Mouse (Mus musculus) limb, embryonic 15.5 days (tissue): ENCODE results near the gene Ctdspl. TPM values are rescaled to one million over a fixed set of nuclear protein-coding genes. Genes with fewer than 3 reads are reported as not detected.

Source experiments
- ATAC-seq: fragments of 200-750 bp; cut with Nextera tagmentation; 2 replicates; pipeline ENCODE4 v1.8.0; 2017; ENCODE audit warnings: low read depth, moderate TSS enrichment; ENCODE audit not compliant: insufficient number of reproducible peaks, low FRiP score, low TSS enrichment
- H3K27ac ChIP-seq: fragments of 300-500 bp; sonication (generic); 2 replicates; pipeline ENCODE4 v1.5.1; 2015; ENCODE audit warnings: moderate library complexity, mild to moderate bottlenecking, inconsistent platforms
- H3K27me3 ChIP-seq: fragments of 300-500 bp; sonication (generic); 2 replicates; pipeline ENCODE4 v1.6.1; 2015; ENCODE audit warnings: inconsistent platforms
- H3K36me3 ChIP-seq: fragments of 300-500 bp; sonication (generic); 2 replicates; pipeline ENCODE4 v1.6.1; 2015; ENCODE audit warnings: inconsistent platforms
- H3K4me1 ChIP-seq: fragments of 300-500 bp; sonication (generic); 2 replicates; pipeline ENCODE4 v1.6.1; 2015; ENCODE audit warnings: inconsistent platforms
- H3K4me2 ChIP-seq: fragments of 300-500 bp; sonication (generic); 2 replicates; pipeline ENCODE4 v1.6.1; 2015; ENCODE audit warnings: mild to moderate bottlenecking, inconsistent platforms
- H3K4me3 ChIP-seq: fragments of 300-500 bp; sonication (generic); 2 replicates; pipeline ENCODE4 v1.5.1; 2015; ENCODE audit warnings: mild to moderate bottlenecking, inconsistent platforms
- H3K9ac ChIP-seq: fragments of 300-500 bp; sonication (generic); 2 replicates; pipeline ENCODE4 v1.6.1; 2015; ENCODE audit warnings: inconsistent platforms
- H3K9me3 ChIP-seq: fragments of 300-500 bp; sonication (generic); 2 replicates; pipeline ENCODE4 v1.6.1; 2016; ENCODE audit warnings: inconsistent platforms
- WGBS: fragments of 180-500 bp; shearing (Covaris S2); methylation state at CpG from one replicate; pipeline ENCODE4 v1.1.7; 2015; 5-methylcytosine and 5-hydroxymethylcytosine counted together
- polyA plus RNA-seq: library from polyadenylated mRNA; unstranded; fragments of >200 nt; fragmentation: Nextera tagmentation; extraction: Ambion mirVana; gene quantifications from 2 replicates; pipeline ENCODE4 v1.2.1, GENCODE M21; 2015

Gene Ctdspl
- polyA plus RNA-seq, 1 experiment from 2014 or later, result 19.2 TPM

DNA sequence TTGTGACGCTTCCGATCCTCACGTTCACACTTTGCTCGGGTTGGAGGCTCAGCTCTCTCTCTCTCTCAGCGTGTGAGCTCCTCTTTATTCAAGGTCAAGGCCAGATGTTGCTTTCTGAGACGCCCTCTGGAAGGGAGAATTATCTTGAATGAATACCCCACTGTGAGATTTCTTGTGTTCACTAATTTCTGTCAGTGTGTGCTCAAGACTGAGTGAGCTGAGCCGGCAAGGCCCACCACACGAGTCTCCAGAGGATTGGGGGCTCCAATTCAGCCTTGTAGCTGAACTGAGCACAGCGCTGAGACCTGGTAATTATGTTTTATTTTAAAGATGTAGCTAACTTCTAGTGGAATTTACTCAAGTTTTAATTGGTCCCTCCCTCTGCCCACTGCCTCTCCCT lies 106.3 kb downstream of the Ctdspl start:
- Histone ChIP-seq H3K4me1 (peaks cover 71% of the 10 kb centered on the region), H3K27me3 (no peaks in the 10 kb centered on the region), H3K9me3 (no peaks in the 10 kb centered on the region), H3K4me3 (no peak overlapping the region), H3K36me3 (peaks cover 25% of the 10 kb centered on the region), H3K27ac (peak overlapping the region; percentile 80), H3K4me2 (no peak overlapping the region), H3K9ac (0 out of 2 replicates have a peak overlapping the region, but pooled peaks have one; percentile 2)
- 28% methylated on average over 9 of the region's 9 CpGs for WGBS
- peak; percentile 53; the same call in 1 of the 2 replicates for ATAC-seq

DNA sequence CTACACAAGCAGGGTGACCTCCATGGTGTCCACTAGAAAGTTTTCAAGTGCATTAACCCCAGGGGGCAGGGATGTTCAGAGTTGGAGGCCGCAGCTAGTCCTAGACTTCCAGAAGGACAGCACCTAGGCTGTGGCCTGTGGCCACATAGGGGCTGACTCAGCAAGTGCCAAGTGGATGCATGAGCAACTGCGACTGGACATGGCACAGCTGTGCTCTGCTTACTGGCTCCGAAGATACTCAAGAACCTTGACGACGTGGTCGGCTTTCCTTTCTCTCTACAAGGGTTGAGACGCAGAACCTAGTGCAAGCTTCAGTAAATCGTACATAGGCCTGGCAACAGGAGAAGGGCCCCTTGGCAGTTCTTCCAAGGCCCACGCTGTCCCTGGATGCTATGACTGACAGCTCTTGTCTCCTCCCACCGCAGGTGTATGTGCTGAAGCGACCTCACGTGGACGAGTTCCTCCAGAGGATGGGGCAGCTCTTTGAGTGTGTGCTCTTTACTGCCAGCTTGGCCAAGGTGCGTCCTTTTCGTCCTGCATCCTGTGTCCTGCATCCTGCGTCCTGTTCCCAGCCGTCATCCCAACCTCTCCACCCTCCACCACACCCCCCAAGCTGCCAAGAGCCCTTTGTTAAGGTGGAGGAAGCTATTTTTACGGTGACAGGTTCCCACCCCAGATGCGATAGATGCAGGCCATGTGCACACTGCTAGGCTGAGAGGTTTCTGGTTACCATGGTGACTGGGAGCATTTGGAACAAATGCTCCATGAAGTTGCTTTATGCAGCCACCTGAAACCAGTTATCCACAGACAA lies 107.1 kb downstream of the Ctdspl start:
- Histone ChIP-seq H3K4me1 (peaks cover 71% of the 10 kb centered on the region), H3K9me3 (no peaks in the 10 kb centered on the region), H3K4me3 (no peak overlapping the region), H3K27ac (peak overlapping the region; percentile 80), H3K27me3 (no peaks in the 10 kb centered on the region), H3K36me3 (peaks cover 25% of the 10 kb centered on the region), H3K9ac (no peak overlapping the region), H3K4me2 (no peak overlapping the region)
- no peak for ATAC-seq
- 71% methylated on average over 19 of the region's 19 CpGs for WGBS

DNA sequence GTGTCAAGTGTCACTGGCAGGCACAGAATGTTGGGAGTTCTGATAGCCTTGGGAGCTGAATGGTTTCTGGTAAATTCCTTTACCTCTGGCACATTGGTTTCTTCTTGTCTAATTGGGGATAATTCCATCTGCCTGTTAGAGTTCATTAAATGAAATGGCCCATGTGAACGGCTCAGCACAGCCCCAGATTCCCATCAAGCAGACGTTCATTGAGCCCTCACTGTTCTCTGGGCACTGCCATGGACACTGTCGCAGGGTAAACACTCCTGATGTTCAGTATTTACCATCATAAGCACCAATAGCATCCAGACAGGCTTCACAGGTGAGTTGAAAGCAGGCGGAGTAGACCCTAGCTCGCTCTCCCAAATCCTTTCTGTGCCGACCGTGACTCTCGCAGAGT lies 107.8 kb downstream of the Ctdspl start:
- H3K9ac ChIP-seq, result no peak overlapping the region
- H3K4me1 ChIP-seq, result peaks cover 71% of the 10 kb centered on the region
- 71% methylated on average over 8 of the region's 8 CpGs for WGBS
- H3K4me2 ChIP-seq, result no peak overlapping the region
- H3K27ac ChIP-seq, result no peak overlapping the region
- H3K36me3 ChIP-seq, result peaks cover 29% of the 10 kb centered on the region
- no peak for ATAC-seq
- no peak overlapping the region for H3K4me3 ChIP-seq
- H3K27me3 ChIP-seq, result no peaks in the 10 kb centered on the region
- H3K9me3 ChIP-seq, result no peaks in the 10 kb centered on the region

DNA sequence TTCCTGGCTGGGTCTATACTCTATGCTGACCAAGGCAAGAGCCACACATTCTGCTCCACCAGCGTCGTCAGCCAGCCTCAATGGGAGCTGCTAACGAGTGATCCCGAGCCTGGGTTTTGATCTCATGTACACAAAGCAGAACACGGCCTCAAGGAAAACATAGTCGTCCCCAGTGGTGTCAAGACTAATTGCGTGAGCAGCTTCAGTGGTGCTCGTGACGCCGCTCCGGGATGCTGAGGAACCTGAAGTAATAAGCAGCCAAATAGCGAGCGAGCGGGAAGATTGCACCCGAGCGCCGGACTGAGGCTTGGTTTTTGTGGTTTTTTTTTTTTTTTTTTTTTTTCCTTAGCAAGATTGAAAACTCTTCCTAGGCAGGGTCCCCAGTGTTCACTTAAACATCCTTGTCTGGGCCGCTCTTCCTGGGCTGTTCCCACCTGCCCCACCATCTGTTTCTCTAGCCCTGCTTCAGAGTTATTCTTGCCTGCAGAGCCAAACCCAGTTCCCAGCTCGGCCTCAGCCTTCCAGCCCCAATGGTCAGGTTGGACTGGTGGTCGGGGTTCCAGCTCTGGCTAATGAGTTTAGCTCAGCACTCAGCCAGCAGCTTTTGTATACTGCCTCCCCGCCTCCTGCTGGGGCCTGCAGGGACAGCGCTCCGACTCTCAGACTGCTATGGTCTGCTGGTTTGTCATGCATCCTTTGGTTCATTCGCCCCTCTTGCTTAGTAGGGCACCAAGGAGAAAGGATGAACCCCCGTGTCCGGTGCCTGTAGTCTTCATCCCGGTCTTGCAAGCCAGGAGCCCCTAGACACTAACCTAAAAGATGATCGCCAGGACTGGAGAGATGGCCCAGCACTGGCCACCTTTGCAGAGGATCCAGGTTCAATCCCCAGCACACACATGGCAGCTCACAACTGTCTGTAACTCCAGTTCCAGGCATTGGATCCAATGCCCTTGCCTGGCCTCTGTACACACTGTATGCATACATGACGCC lies 108.7 kb downstream of the Ctdspl start:
- H3K27ac ChIP-seq, result no peak overlapping the region
- WGBS, result 70% methylated on average over 29 of the region's 29 CpGs
- H3K27me3 ChIP-seq, result no peaks in the 10 kb centered on the region
- H3K9ac ChIP-seq, result no peak overlapping the region
- no peak overlapping the region for H3K4me3 ChIP-seq
- H3K4me2 ChIP-seq, result no peak overlapping the region
- peaks cover 65% of the 10 kb centered on the region for H3K4me1 ChIP-seq
- H3K36me3 ChIP-seq, result peaks cover 29% of the 10 kb centered on the region
- no peak for ATAC-seq
- no peaks in the 10 kb centered on the region for H3K9me3 ChIP-seq

DNA sequence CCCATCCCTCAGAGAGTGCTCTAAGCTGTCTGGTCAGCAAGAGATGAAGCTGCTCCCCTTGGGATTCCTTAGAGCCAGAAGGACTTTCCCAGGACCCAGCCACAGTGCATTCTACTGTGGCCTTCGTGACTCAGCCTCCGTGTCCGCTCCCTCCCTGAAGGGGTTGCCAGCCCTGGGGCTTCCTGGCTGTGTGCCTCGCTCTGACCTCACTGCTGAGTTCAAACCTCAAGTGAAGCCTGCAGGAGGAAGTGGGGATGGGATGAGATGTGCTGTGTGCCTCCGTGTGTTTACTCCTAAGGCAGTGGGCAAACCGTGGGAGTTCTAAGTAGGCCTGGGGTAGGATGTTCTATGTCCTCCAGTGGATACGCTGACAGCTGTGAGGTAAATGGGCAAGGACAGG lies 109.6 kb downstream of the Ctdspl start:
- no peaks in the 10 kb centered on the region for H3K27me3 ChIP-seq
- no peak overlapping the region for H3K4me2 ChIP-seq
- WGBS, result 62% methylated on average over 7 of the region's 7 CpGs
- peaks cover 71% of the 10 kb centered on the region for H3K4me1 ChIP-seq
- H3K27ac ChIP-seq, result 0 out of 2 replicates have a peak overlapping the region, but pooled peaks have one; percentile 0
- no peaks in the 10 kb centered on the region for H3K9me3 ChIP-seq
- no peak overlapping the region for H3K4me3 ChIP-seq
- ATAC-seq, result no peak
- no peak overlapping the region for H3K9ac ChIP-seq
- peaks cover 32% of the 10 kb centered on the region for H3K36me3 ChIP-seq

DNA sequence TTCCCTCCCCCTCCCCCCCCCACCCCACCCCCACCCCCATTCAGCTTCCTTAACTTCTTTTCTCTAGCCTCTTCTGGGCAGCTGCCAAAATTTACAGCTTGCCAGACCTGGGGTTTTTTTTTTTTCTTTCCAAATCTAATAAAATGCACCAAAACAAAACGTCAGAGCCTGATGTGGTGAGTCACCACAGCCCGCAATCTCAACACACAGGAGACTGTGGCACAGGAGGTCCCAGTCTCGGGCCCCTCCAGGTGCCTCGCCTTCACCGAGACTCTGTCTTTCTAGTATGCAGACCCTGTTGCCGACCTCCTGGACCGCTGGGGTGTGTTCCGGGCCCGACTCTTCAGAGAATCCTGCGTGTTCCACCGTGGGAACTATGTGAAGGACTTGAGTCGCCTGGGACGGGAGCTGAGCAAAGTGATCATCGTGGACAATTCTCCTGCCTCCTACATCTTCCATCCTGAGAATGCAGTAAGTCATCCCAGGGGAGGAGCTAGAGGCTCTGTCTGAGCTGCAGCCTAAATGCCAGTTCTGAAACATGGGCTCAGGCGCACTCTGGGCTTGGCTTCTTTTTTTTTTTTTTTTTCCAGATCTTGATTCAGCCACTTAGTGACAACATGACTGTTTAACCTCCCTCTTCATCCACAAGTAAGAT lies 111.0 kb downstream of the Ctdspl start:
- peaks cover 65% of the 10 kb centered on the region for H3K4me1 ChIP-seq
- 0 out of 2 replicates have a peak overlapping the region, but pooled peaks have one; percentile 33 for H3K27ac ChIP-seq

DNA sequence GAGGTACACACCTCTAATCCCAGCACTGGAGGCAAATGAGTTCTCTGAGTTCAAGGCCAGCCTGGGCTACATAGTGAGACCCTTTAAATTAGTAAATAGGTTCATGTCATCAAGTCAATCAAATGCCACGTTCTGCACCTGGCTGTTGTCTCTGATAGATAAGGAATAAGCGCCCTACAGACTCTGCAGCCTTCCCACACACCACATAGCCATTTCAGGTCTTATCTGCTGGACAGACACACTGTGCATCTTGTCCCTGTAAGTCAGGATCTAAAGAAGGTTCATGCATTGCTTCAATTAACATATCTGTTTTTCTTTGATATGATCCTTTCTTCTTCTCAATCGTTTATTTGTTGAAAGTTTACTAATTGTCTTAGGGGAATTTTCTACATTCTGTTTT lies 112.3 kb downstream of the Ctdspl start:
- H3K4me2 ChIP-seq, result no peak overlapping the region
- H3K27me3 ChIP-seq, result no peaks in the 10 kb centered on the region
- H3K9ac ChIP-seq, result no peak overlapping the region
- peaks cover 42% of the 10 kb centered on the region for H3K36me3 ChIP-seq
- no peak overlapping the region for H3K27ac ChIP-seq
- H3K4me3 ChIP-seq, result no peak overlapping the region
- H3K9me3 ChIP-seq, result no peaks in the 10 kb centered on the region
- no peak for ATAC-seq
- peaks cover 54% of the 10 kb centered on the region for H3K4me1 ChIP-seq
- 87% methylated on average over 3 of the region's 3 CpGs for WGBS

More for the DNA sequence above, 111.0 kb downstream of the Ctdspl start:
- 56% methylated on average over 15 of the region's 15 CpGs for WGBS
- Histone ChIP-seq H3K4me2 (no peak overlapping the region), H3K9ac (no peak overlapping the region), H3K27me3 (no peaks in the 10 kb centered on the region), H3K9me3 (no peaks in the 10 kb centered on the region), H3K4me3 (no peak overlapping the region), H3K36me3 (peaks cover 42% of the 10 kb centered on the region)
- ATAC-seq, result no peak

DNA sequence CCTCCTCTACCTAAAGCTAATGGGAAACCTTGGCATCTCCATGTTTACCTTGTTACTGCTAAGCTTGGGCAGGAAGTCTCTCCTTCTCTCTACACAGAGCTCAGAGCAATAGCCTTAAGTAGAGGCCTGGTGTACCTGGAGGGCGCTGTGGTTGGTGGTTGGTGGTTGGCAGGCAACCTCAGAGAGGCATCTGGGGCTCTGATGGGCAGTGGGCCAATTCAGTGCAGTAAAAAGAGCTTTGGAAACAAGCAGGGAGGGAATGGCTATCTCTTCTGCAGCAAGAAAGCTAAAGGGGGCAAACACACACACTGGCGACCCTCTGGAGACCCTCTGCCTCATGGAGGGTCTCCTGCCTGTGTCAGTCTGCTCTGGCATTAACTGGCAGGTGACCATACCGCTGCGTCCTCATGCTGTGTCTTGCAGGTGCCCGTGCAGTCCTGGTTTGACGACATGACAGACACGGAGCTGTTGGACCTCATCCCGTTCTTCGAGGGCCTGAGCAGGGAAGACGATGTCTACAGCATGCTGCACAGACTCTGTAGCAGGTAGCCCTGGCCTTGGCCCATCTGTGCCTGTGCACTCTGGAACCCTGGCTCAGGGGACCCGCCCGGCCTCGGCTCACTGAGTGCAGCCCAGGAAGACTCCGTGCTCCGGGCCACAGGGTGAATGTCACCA lies 114.0 kb downstream of the Ctdspl start:
- Histone ChIP-seq H3K9ac (no peak overlapping the region), H3K4me1 (peaks cover 42% of the 10 kb centered on the region), H3K4me3 (no peak overlapping the region), H3K9me3 (no peaks in the 10 kb centered on the region), H3K27ac (no peak overlapping the region), H3K36me3 (peaks cover 41% of the 10 kb centered on the region), H3K27me3 (no peaks in the 10 kb centered on the region), H3K4me2 (no peak overlapping the region)
- WGBS, result 82% methylated on average over 15 of the region's 15 CpGs
- no peak for ATAC-seq

DNA sequence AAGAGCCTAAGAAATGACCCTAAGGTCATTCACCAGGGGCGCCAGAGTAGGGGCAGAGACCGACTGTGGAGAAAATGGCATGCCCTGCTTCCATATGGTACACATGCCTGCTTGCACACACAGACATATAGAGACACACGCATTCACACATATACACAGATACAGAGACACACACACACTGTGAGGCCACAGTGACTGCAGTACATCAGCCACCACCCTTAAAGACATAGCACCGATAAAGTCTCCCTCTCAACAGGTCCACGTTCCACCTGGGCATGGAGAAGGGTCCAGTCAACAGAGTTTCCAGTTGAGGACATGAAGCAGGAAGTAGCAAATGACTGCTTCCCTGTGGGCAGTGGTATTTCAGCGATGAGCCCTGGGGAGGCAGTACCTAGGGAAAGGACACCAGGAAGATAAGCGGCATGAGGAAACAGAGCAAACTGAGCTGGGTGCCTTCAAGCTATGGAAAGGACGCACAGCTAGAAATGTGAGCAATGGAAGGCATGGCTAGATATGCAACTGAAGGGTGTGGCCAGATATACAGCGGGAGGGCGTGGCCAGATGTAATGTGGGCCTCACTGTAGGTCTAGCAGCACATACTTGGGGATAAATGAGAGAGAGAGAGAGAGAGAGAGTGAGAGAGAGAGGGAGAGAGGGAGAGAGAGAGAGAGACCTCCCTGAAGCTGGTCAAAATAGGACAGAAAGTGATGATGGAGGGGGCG lies 122.1 kb downstream of the Ctdspl start:
- Histone ChIP-seq H3K27ac (no peak overlapping the region), H3K4me2 (no peak overlapping the region), H3K9ac (no peak overlapping the region), H3K9me3 (no peaks in the 10 kb centered on the region), H3K36me3 (0 out of 2 replicates have a peak, but pooled peaks cover 2% of the 10 kb centered on the region), H3K4me1 (peaks cover 29% of the 10 kb centered on the region), H3K4me3 (no peak overlapping the region), H3K27me3 (no peaks in the 10 kb centered on the region)
- ATAC-seq, result no peak
- 68% methylated on average over 11 of the region's 11 CpGs for WGBS

DNA sequence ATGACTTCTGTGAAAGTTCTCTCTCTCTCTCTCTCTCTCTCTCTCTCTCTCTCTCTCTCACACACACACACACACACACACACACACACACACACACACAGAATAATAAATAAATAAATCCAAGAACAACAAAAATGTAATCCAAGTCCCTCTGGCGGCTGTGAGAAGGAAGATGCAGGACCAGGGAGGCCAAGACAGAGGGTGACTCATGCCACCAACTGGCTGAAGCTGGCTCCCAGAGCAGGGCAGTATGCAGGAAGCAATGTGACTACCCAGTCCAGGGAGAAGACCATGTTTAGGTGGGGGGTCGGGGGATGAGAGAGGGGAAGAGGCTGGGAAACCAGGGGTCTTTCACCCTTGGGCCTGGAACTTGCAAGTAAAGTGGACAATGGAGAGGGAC lies 124.9 kb downstream of the Ctdspl start:
- no peak overlapping the region for H3K27ac ChIP-seq
- no peak overlapping the region for H3K9ac ChIP-seq
- WGBS, result 77% methylated on average over 2 of the region's 2 CpGs
- H3K27me3 ChIP-seq, result no peaks in the 10 kb centered on the region
- no peak for ATAC-seq
- H3K9me3 ChIP-seq, result no peaks in the 10 kb centered on the region
- H3K4me3 ChIP-seq, result no peak overlapping the region
- H3K36me3 ChIP-seq, result 0 out of 2 replicates have a peak, but pooled peaks cover under 1% of the 10 kb centered on the region
- no peak overlapping the region for H3K4me2 ChIP-seq
- peaks cover 39% of the 10 kb centered on the region for H3K4me1 ChIP-seq
